Mouse (Mus musculus) lung, adult 10 weeks (tissue): ENCODE results near the gene Bex2. TPM values are rescaled to one million over a fixed set of nuclear protein-coding genes. Genes with fewer than 3 reads are reported as not detected.

ENCODE experiments used
- polyA plus RNA-seq: library from polyadenylated mRNA; stranded (reverse); fragments of 350-450 nt; fragmentation: Illumina TruSeq; extraction: RNeasy Lipid Tissue Mini Kit (QIAGEN cat#74804); gene quantifications from one replicate; pipeline ENCODE4 v1.2.3, GENCODE M21; 2014; ENCODE audit warnings: low read depth, low replicate concordance; ENCODE audit not compliant: insufficient read depth

Gene Bex2
- polyA plus RNA-seq = 68.5 TPM

DNA sequence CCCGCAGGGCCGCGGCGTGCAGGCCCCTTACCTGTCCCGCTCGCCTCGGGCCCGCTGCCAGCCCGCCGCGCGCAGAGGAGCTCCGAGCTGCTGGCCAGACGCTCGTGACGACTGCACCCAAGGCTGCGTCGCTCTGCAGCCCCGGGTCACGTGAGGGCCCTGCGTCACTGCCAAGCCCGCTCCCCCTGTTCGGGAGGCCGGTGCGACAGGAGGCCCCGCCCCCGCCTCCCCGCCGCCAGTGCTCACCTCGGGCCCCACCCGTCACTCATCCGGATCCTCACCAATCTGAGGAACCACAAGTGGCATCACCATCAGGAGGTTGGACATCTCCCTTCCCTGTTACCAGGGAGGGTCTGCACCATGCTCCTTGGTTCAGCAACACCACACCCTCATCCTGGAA, at the start of gene Bex2:
Gene Bex2 (minus strand): TSS at position 217 of the 400 bp plus-strand sequence.

GRCm38 (mm10) chrX:136085155-136085554, 17.1 kb upstream of the Bex2 start, which contains the start of gene Nxf3:
Gene Nxf3 (minus strand): TSS chrX:136085255.

DNA sequence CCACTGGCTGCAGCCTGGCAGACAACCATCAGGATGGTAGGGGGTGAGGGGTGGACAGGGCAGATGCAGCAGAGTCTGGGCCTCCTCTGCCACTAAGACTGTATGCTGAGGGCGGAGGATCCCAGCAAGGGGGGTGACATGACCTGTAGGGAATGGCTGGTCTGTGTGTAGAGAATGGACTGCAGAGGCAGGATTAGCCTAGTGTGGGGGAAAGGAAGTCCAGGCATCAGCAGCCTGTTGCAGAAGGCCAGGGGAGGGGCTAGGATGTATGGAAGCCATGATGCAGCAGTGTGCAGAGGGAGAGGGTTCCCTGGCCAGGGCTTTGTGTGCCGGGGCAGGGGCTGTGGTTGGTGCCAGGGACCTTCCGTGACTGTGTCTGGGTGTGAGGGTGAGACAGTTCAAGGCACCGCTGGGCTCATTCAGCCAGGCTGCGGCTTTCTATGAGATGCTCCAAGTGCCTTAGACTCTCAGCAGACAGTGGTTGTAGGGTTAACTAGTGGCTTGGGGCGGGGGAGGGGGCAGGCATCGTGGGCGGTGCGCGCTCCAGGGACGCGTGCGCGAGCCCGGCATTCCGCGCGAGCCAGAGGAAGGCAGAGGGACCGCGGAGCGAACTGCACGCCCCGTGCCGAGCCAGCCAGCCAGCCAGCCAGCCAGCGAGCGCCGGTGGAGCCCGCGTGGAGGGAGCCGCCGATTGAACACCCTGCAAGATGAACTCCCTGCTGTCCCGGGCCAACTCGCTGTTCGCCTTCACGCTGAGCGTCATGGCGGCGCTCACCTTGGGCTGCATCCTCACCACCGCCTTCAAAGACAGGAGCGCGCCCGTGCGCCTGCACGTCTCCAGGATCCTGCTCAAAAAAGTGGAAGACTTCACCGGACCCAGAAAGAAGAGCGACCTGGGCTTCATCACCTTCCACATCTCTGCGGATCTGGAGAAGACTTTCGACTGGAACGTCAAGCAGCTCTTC, 35.0 kb downstream of the Bex2 start, which contains the start of gene Arxes1:
Gene Arxes1 (plus strand): TSS at position 569 of the 965 bp plus-strand sequence.

Other genes starting within 250 kb of the Bex2 start
- gene Gprasp2, start 229.2 kb downstream of the Bex2 start, polyA plus RNA-seq = 0.95 TPM
- 21.1 TPM for gene Arxes2, start 74.4 kb downstream of the Bex2 start, polyA plus RNA-seq
- gene Arxes1, start 34.9 kb downstream of the Bex2 start, polyA plus RNA-seq = 1.6 TPM
- not detected for gene Nxf3, start 17.0 kb upstream of the Bex2 start, polyA plus RNA-seq
- gene Bex4, start 70.8 kb upstream of the Bex2 start, polyA plus RNA-seq = 88.2 TPM
- gene Tceal8, start 104.1 kb upstream of the Bex2 start, polyA plus RNA-seq = 65.3 TPM
- gene Tceal5, start 135.6 kb upstream of the Bex2 start, polyA plus RNA-seq = 0.37 TPM
- not detected for gene Tceal7, start 146.5 kb upstream of the Bex2 start, polyA plus RNA-seq
- 6.6 TPM for gene Bex1, start 147.3 kb upstream of the Bex2 start, polyA plus RNA-seq
- gene Tceal9, start 176.8 kb upstream of the Bex2 start, polyA plus RNA-seq = 264 TPM
- 88.3 TPM for gene Bex3, start 202.0 kb upstream of the Bex2 start, polyA plus RNA-seq